Mouse (Mus musculus) bone marrow macrophage, adult 2 months (primary cell): ENCODE data around the gene Ttc33.

ENCODE experiments used
- CTCF ChIP-seq: IDR thresholded peaks from 2 replicates; pipeline ENCODE4 v1.5.1; 2012; ENCODE audit warnings: low read depth, mild to moderate bottlenecking, low read length, moderate library complexity
- POLR2A ChIP-seq: IDR thresholded peaks from 2 replicates; pipeline ENCODE4 v1.6.1; 2012; ENCODE audit warnings: mild to moderate bottlenecking, low read depth, low read length, borderline replicate concordance

GRCm38 (mm10) chr15:5140357-5140756 is 45.0 kb upstream of the Ttc33 start:
- TF ChIP-seq POLR2A (no peak), CTCF (no peak)
